Mouse (Mus musculus): ENCODE results near the gene Etv3. TPM values are rescaled to one million over a fixed set of nuclear protein-coding genes. Genes with fewer than 3 reads are reported as not detected.

The Etv3 gene
- total RNA-seq, 1 experiment = 8.8 TPM

DNA sequence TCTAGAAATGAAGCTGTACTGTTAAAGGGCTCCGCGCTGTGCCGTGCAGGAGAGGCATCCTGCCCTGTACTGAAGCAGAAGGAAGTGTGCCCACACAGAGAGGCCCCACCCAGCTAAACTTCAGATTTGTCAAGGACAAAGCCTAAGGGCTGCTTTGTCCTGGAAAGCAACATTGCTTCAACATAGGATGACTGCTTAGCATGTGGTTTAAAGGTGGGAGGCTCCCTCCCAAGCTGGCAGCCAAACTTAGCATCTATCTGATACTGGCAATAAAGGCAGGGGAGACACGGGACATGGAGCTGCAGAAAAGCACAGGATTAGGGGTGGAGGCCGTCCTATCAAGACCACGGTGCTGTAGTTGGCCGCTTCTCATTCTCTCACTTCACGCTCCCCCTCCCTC is 24.1 kb upstream of the Etv3 start:
- Histone ChIP-seq H3K9ac (ENCODE audit: insufficient read depth, low read depth, low read length, poor library complexity, severe bottlenecking) (no peak overlapping the region; the same call in 1 of the 2 replicates), H3K9me3 (ENCODE audit: control insufficient read depth, insufficient read depth, low read depth, low read length) (no peaks in the 10 kb centered on the region), H3K4me1 (ENCODE audit: control insufficient read depth in 2 of 2, insufficient read depth in 2 of 2, low read length in 2 of 2, poor library complexity in 1 of 2) (peaks cover 7 to 11% of the 10 kb centered on the region in 2 experiments; a peak in 3 of 4 replicates), H3K27ac (ENCODE audit: insufficient read depth, low read depth, low read length, poor library complexity, severe bottlenecking) (no peak overlapping the region; the same call in 1 of the 2 replicates), H3K36me3 (ENCODE audit: control insufficient read depth, insufficient read depth, low read length, poor library complexity, severe bottlenecking) (no peaks in the 10 kb centered on the region), H3K4me3 (ENCODE audit: insufficient read depth in 1 of 2, low read depth in 1 of 2, low read length in 2 of 2, poor library complexity in 1 of 2, severe bottlenecking in 1 of 2) (no peak overlapping the region)
- in situ Hi-C loops (cut with MboI; ENCODE audit: low sequenced_read_pairs in 2 of 2, unreplicated experiment in 2 of 2) = loop anchor here (5.0 to 25.0 kb wide), 3 partner anchors 259 to 466 kb away; no protein-coding TSS in a partner anchor
- no peak for TF ChIP-seq MAFK (IDR thresholded peaks at IDR 0.05; ENCODE audit: insufficient read depth, low read depth, low read length)
- TF ChIP-seq ZC3H11A (IDR thresholded peaks at IDR 0.05; ENCODE audit: borderline replicate concordance, low read depth, low read length) = no peak
- TF ChIP-seq HCFC1 (IDR thresholded peaks at IDR 0.05; ENCODE audit: borderline replicate concordance, insufficient read depth, low read length) = no peak
- TF ChIP-seq CHD2 (IDR thresholded peaks at IDR 0.05; ENCODE audit: low read depth, low read length) = no peak
- TF ChIP-seq ZNF384 (IDR thresholded peaks at IDR 0.05; ENCODE audit: low read depth, low read length) = no peak
- no peak for DNase-seq (ENCODE audit: low read depth, low spot score)

DNA sequence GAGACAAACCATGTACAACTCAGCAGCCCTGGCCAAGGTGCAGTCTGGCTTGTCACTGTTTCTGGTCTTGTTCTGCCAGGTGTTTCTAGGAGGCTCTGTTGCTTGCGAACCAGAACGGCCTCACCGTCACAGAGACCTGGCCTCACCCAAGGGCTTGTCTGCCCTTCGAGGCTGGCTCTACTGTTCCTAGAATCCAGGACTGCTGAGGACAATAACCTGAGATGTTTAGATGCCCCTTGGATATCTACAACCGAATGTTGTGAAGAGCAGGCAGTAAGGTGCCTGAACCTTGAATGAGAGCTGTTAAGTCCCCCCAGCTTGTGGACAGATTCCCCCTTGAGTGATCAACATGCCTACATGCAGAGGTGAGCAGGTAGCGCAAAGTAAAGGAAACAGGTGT is 22.4 kb upstream of the Etv3 start:
- Histone ChIP-seq H3K9ac (ENCODE audit: insufficient read depth, low read depth, low read length, poor library complexity, severe bottlenecking) (no peak overlapping the region), H3K36me3 (ENCODE audit: control insufficient read depth, insufficient read depth, low read length, poor library complexity, severe bottlenecking) (no peaks in the 10 kb centered on the region), H3K27ac (ENCODE audit: insufficient read depth, low read depth, low read length, poor library complexity, severe bottlenecking) (no peak overlapping the region), H3K9me3 (ENCODE audit: control insufficient read depth, insufficient read depth, low read depth, low read length) (no peaks in the 10 kb centered on the region), H3K4me1 (ENCODE audit: control insufficient read depth in 2 of 2, insufficient read depth in 2 of 2, low read length in 2 of 2, poor library complexity in 1 of 2) (peaks cover 7 to 11% of the 10 kb centered on the region in 2 experiments; a peak in 3 of 4 replicates), H3K4me3 (ENCODE audit: insufficient read depth in 1 of 2, low read depth in 1 of 2, low read length in 2 of 2, poor library complexity in 1 of 2, severe bottlenecking in 1 of 2) (no peak overlapping the region)
- in situ Hi-C loops (cut with MboI; ENCODE audit: low sequenced_read_pairs in 2 of 2, unreplicated experiment in 2 of 2) = loop anchor here (5.0 to 25.0 kb wide), 3 partner anchors 260 to 468 kb away; no protein-coding TSS in a partner anchor
- TF ChIP-seq ZNF384 (IDR thresholded peaks at IDR 0.05; ENCODE audit: low read depth, low read length) = no peak
- TF ChIP-seq CHD2 (IDR thresholded peaks at IDR 0.05; ENCODE audit: low read depth, low read length) = no peak
- no peak for TF ChIP-seq HCFC1 (IDR thresholded peaks at IDR 0.05; ENCODE audit: borderline replicate concordance, insufficient read depth, low read length)
- TF ChIP-seq MAFK (IDR thresholded peaks at IDR 0.05; ENCODE audit: insufficient read depth, low read depth, low read length) = no peak
- no peak for TF ChIP-seq ZC3H11A (IDR thresholded peaks at IDR 0.05; ENCODE audit: borderline replicate concordance, low read depth, low read length)
- no peak for DNase-seq (ENCODE audit: low read depth, low spot score)

DNA sequence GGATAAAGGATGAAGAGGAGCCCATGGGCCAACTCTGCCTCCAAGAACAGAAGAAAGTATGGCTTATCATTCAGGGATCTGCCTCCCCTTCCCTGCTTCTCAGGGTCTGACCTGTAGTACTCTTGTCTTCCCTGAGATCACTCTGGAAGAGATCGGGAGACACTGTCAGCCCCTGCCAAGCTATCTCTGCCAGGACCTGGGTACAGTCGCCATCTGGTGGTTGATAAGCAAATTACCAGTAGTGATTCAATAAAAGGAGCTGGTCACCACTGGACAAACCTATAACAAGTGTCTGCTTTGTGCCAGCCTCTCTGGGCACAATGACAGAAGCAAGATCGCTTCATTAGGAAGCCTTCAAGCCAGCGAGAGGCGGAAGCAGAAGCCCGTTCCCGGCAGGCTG is 20.9 kb upstream of the Etv3 start:
- Histone ChIP-seq H3K9ac (ENCODE audit: insufficient read depth, low read depth, low read length, poor library complexity, severe bottlenecking) (no peak overlapping the region), H3K9me3 (ENCODE audit: control insufficient read depth, insufficient read depth, low read depth, low read length) (no peaks in the 10 kb centered on the region), H3K4me1 (ENCODE audit: control insufficient read depth in 2 of 2, insufficient read depth in 2 of 2, low read length in 2 of 2, poor library complexity in 1 of 2) (peaks cover 3 to 7% of the 10 kb centered on the region in 2 experiments; a peak in 3 of 4 replicates), H3K27ac (ENCODE audit: insufficient read depth, low read depth, low read length, poor library complexity, severe bottlenecking) (no peak overlapping the region), H3K36me3 (ENCODE audit: control insufficient read depth, insufficient read depth, low read length, poor library complexity, severe bottlenecking) (no peaks in the 10 kb centered on the region), H3K4me3 (ENCODE audit: insufficient read depth in 1 of 2, low read depth in 1 of 2, low read length in 2 of 2, poor library complexity in 1 of 2, severe bottlenecking in 1 of 2) (no peak overlapping the region)
- DNase-seq (ENCODE audit: low read depth, low spot score) = no peak
- in situ Hi-C loops (cut with MboI; ENCODE audit: low sequenced_read_pairs in 2 of 2, unreplicated experiment in 2 of 2) = loop anchor here (5.0 to 25.0 kb wide), 3 partner anchors 262 to 470 kb away; no protein-coding TSS in a partner anchor
- TF ChIP-seq ZC3H11A (IDR thresholded peaks at IDR 0.05; ENCODE audit: borderline replicate concordance, low read depth, low read length) = peak; percentile 78; the same call in 1 of the 2 replicates
- no peak for TF ChIP-seq MAFK (IDR thresholded peaks at IDR 0.05; ENCODE audit: insufficient read depth, low read depth, low read length)
- no peak for TF ChIP-seq HCFC1 (IDR thresholded peaks at IDR 0.05; ENCODE audit: borderline replicate concordance, insufficient read depth, low read length)
- TF ChIP-seq CHD2 (IDR thresholded peaks at IDR 0.05; ENCODE audit: low read depth, low read length) = no peak
- no peak for TF ChIP-seq ZNF384 (IDR thresholded peaks at IDR 0.05; ENCODE audit: low read depth, low read length)

DNA sequence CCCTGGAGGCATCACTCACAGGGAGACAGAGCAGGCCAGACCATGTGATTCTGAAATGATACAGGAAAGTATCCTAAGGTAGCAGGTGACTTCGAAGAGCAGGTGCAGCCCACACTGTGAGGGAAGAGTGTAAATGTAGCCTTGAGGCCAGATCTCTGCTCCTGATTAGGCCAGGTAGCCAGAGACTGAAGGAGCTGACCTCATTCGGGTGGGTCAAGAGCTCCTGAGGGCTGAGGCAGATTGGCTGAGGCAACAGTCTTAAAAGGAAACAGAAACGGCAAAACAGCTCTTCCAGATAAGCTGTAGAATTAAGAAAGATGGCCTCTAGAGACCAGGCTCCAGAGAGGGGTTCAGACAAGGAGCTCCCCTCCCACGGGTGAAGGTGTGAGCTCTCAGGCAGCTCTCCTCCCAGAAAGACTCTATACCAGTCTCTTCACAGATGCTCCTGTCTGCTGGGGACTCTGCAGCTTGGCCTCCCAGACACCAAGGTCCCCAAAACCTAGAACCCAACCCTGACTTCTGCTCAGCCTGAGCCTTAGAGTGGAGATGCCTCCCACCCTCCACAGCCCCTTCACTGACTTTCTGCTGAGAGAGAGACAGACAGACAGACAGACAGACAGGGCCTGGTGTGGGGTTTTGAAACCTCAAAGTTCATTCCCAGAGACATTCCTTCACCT is 20.3 kb upstream of the Etv3 start:
- no peak overlapping the region for H3K4me3 ChIP-seq (ENCODE audit: insufficient read depth in 1 of 2, low read depth in 1 of 2, low read length in 2 of 2, poor library complexity in 1 of 2, severe bottlenecking in 1 of 2)
- H3K4me1 ChIP-seq (ENCODE audit: control insufficient read depth in 2 of 2, insufficient read depth in 2 of 2, low read length in 2 of 2, poor library complexity in 1 of 2) = peaks cover 3 to 7% of the 10 kb centered on the region in 2 experiments; a peak in 3 of 4 replicates
- no peak overlapping the region for H3K27ac ChIP-seq (ENCODE audit: insufficient read depth, low read depth, low read length, poor library complexity, severe bottlenecking)
- no peak overlapping the region for H3K9ac ChIP-seq (ENCODE audit: insufficient read depth, low read depth, low read length, poor library complexity, severe bottlenecking)
- in situ Hi-C loops (cut with MboI; ENCODE audit: low sequenced_read_pairs in 2 of 2, unreplicated experiment in 2 of 2) = loop anchor here (5.0 to 25.0 kb wide), 3 partner anchors 263 to 470 kb away; no protein-coding TSS in a partner anchor
- TF ChIP-seq MAFK (IDR thresholded peaks at IDR 0.05; ENCODE audit: insufficient read depth, low read depth, low read length) (no peak), ZNF384 (IDR thresholded peaks at IDR 0.05; ENCODE audit: low read depth, low read length) (no peak), HCFC1 (IDR thresholded peaks at IDR 0.05; ENCODE audit: borderline replicate concordance, insufficient read depth, low read length) (no peak), ZC3H11A (IDR thresholded peaks at IDR 0.05; ENCODE audit: borderline replicate concordance, low read depth, low read length) (no peak), CHD2 (IDR thresholded peaks at IDR 0.05; ENCODE audit: low read depth, low read length) (no peak)
- no peak for DNase-seq (ENCODE audit: low read depth, low spot score)
- no peaks in the 10 kb centered on the region for H3K36me3 ChIP-seq (ENCODE audit: control insufficient read depth, insufficient read depth, low read length, poor library complexity, severe bottlenecking)
- no peaks in the 10 kb centered on the region for H3K9me3 ChIP-seq (ENCODE audit: control insufficient read depth, insufficient read depth, low read depth, low read length)
